Mouse (Mus musculus): ENCODE data around the gene Eme1.
A peak's percentile ranks its signal among the peaks of the same experiment; 100 is the strongest.

The Eme1 gene

DNA sequence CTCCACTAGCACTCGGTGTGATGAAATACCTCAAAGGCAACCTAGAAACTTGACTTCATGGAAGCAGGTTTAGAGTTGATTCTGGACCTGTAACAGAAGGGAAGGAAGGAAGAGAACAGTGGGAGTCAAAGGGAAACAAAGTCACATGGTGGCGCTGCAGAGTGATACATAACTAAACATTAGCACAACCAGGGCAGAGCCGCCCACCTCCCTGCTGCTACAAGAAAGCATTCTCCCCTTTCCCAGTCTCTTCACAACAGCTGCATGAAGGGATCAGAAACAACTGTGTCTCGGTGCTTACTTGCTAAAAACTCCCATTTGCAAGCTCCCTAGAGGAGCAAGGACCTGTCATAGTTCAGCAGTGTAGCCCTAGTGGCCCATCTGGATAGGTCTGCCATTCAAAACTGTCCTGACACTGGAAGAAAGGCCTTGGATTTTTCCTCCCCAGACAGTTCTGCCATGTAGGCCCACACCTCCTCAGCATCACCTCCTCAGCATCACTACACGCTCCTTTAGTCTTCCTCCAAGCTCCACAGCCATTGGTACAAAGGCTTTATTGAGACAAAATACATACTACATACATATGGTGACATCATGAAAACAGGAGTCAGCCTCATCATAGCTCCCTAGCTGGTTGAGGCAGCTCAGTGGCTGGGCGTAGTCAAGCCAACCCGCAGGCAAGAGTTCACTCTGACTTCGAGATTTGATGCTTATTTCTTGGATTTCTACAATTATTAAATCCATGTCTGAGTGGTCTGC lies 9.1 kb downstream of the Eme1 start:
- DNase-seq = no peak

DNA sequence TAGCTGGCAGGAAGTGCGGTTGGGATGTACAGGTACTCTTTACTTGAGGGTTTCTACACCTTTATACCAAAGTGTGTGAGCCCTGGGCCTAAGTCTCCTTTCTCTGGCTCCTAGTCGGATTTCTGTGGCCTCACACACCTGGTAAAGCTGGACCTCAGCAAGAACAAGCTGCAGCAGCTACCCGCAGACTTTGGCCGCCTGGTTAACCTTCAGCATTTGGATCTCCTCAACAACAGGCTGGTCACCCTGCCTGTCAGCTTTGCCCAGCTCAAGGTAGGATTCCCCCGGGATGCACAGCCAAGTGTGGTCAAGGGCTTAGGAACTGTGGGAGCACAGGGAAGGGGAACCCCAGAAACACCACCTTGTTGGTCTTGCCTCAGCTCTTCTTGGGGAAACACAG lies 19.3 kb downstream of the Eme1 start:
- DNase-seq = no peak

DNA sequence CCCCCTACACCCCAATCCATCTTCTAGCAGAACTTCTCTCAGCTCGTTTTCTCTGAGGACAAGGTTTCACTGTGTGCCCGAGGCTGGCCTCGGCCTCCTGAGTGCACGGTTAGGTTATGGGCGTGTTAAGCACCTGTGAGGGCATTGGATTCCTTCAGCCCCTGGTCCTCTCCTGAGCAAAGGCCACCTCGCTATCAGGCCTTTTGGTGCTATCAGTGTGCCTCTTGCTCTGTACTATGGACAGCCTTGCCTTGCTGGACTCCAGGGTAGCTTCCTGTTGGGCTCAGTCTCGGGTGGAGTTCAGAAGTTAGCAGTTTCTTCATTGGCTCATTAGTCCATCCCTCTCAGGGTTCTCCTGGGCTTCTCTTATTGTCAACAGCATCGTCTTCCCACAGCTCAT lies 20.8 kb downstream of the Eme1 start:
- no peak for DNase-seq

DNA sequence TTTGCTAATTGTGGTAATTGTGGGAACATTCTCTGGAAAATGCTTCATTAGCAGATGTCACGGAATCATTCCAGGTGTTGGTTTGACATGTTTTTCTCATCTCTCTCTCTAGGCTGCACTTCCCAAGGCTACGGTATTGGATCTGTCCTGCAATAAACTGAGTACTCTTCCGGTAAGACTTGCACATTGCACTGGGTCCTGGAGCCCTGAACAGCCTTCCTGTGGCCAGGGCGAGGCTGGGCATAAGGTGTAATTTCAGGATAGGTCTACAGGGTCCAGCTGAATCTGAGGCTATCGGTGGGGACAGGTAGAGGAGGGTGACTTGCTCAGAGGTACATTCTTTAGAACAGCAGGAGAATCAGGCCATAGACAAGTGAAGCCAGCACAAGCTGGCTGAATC lies 21.8 kb downstream of the Eme1 start:
- no peak for DNase-seq

DNA sequence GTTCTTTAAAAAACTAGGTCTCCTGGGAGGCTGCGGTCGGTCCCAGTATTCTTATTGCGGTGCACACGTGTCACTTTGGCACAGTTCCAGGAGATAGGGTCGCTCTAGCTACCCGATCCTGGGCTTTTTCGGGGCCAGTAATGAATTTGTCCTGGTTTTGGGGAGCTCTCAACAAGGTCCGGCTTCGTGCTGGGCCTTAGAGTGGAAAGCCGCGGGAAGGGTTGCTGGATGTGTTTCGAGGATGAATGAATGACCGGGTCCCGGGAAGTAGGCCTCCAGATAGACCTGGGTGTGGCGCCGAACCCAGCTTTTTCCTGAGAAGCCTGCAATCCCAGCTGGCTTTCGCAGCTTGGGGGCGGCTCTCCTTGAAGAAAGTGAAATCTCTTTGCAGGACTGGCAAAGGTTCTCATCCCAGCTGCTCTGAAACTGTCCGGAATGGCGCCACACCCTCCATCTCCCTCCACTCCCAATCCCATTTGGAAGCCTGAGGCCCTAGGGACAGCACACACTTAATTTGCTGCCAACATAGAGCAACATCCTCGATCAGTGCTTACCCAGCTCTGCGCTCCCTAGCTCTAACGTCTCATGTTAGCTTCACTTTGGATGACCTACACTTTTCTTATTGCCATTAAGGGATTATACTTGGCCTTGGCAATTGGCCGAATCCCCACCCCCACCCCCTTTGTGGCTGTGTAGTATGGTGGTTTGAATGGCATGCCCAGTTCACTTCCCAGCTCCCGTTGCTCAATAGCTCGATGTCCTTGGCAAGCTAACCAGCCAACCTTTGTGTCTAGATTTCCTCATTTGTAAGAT lies 23.4 kb downstream of the Eme1 start:
- peak; percentile 8 to 23 for DNase-seq

DNA sequence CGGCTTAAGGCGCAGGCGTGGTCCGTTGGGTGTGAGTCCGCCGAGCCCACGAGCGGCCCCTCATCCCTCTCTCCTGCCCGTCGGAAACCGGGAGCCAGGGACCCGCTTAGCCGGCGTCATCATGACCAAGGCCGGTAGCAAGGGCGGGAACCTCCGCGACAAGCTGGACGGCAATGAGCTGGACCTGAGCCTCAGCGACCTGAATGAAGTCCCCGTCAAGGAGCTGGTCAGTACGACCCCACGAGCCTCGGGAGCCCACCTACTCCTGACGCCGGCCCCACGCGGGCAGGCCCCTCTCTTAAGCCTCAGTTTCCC lies 23.9 kb downstream of the Eme1 start:
- DNase-seq = no peak

DNA sequence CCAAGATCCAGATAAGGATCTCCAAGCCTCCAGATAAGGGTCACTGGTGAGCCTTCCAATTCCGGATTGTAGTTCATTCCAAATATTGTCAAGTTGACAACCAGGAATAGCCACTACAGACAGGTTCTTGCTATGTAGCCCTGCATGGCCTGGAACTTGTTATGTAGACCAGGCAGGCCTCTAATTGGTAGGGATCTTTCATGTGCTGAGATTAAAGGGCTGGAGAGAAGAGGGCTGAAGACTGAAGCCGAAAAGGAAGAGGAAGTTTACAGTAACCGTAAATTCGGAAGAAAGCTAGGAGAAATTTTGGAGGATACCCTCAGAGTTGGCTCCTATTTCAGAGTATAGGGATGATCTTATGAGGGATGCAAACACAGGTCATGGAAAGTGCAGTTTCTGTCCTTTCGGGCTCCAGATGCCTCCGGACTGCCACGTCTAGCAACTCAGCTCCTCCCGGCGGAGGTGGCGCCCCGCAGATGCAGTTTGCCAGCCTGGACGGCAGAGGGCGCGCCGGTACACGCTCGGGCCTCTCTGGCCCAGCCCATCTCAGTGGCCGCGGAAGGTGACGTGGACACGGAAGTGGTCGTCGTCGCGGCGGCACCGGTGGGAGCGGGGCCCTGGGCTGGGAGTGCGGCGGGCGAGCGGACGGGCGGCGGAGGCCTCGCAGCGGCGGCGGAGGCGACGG lies 24.4 kb downstream of the Eme1 start, which contains the start of gene Lrrc59:
TSS of gene Lrrc59 (plus strand) at position 569 of the 685 bp plus-strand sequence.
- peak; percentile 95 to 96 for DNase-seq

DNA sequence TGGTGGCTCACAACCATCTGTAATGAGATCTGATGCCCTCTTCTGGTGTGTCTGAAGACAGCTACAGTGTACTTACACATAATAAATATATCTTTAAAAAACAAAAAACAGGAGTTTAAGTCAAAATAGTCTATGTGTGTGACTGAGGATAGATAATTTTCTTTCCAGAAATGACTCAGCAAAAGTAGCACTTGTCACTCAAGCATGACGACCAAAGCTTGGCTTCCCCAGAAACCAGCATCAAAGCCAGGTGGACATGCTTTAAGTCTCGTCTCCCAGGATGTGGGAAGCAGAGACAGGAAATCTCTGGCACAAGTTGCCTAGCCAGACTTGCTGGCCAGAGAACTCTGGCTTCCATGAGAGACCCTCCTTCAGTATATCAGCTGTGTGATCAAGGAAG lies 31.6 kb downstream of the Eme1 start:
- DNase-seq = no peak

DNA sequence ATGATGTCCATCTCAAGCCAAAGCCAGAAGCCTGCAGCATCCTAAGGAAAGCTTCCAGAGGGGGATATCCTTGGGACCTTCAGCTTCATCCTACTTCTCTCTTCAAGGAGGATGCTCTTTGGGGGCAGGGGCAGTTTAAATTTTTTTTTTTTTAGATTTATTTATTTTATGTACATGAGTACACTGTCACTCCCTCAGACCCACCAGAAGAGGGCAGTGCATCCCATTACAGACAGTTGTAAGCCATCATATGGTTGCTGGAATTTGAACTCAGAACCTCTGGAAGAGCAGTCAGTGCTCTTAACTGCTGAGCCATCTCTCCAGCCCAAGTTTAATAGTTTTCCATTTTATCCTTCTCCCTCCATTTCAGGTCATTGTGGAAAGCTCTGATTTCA lies 32.3 kb downstream of the Eme1 start:
- no peak for DNase-seq

DNA sequence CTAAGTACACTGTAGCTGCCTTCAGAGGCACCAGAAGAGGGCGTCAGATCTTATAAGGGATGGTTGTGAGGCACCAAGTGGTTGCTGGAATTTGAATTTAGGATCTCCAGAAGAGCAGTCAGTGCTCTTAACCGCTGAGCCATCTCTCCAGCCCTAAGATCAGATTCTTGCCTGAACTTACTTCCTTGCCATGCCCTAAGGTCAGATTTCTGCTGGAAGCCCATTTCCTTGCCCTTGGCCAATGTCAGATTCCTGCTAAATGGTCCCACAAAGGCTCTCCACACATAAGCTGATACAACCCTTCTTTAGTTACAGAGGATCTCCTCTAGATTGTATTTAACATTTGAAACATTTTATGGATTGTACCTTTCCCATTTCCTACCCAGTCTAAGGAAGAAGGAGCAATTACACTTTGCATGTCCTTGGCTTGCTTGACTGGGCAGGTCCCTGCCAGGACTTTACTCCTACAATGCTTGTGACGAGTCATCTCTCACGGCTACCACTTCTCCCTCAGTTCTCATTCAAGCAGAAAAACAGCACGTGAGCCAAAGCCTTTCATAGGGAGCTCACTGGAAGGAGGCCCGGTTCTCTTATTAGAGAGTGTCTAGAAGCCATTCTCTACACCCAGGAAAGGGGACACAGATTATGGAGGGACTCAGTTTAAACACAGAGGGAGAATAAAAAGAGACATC lies 32.9 kb downstream of the Eme1 start:
- DNase-seq = no peak

DNA sequence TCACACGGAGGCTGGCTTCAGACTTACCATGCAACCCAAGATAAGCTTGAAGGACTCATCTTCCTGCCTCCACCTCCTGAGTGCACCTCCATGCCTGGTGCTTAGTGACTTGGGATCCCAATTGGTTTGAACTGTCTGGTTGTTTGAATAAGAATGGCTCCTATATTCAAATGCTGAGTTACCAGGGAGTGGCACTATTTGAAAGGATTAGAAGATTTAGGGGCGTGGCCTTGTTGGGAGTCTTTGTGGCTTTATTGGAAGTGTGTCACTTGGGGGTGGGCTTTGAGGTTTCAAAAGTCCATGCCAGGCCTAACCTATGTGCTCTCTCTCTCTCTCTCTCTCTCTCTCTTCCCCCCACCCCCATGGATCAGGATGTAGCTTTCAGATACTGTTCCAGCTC lies 36.1 kb downstream of the Eme1 start:
- DNase-seq = no peak

DNA sequence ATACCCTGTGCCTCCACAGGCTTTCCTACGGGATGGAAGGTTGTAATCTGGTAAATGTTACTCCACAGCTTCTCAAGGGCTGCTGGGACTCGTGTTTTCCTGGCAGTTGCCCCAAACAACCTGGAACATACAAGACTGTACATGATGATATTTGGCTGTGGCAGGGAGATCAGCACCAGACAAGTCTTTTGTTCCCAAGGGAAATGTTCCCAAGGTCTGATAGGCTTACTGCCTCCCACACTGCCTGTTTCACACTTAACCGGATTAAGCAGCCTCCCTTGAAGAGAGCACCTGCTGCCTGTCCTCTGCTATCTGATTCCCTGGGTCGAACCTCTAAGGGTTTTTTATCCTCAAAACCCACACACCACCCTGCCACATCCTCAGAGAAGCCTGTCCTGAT lies 38.3 kb downstream of the Eme1 start:
- DNase-seq = no peak

DNA sequence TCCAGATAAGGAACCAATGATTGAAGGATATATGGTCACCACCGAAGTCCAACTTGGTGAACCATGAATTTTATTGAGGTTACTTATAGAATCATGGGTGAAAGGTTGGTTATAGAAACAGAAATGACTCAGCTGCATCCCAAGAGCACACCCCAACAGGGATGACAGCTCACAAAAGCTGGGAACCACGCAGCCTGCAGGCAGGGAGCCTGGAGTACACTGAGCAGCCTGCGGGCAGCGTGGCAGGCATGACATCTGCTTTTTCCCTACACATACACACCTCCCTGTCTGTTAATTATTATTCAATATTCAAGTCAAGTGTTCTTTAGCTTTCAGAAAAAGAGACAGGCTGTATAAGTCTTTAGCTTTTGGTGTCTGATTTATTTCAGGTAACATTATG lies 39.2 kb downstream of the Eme1 start:
- no peak for DNase-seq

DNA sequence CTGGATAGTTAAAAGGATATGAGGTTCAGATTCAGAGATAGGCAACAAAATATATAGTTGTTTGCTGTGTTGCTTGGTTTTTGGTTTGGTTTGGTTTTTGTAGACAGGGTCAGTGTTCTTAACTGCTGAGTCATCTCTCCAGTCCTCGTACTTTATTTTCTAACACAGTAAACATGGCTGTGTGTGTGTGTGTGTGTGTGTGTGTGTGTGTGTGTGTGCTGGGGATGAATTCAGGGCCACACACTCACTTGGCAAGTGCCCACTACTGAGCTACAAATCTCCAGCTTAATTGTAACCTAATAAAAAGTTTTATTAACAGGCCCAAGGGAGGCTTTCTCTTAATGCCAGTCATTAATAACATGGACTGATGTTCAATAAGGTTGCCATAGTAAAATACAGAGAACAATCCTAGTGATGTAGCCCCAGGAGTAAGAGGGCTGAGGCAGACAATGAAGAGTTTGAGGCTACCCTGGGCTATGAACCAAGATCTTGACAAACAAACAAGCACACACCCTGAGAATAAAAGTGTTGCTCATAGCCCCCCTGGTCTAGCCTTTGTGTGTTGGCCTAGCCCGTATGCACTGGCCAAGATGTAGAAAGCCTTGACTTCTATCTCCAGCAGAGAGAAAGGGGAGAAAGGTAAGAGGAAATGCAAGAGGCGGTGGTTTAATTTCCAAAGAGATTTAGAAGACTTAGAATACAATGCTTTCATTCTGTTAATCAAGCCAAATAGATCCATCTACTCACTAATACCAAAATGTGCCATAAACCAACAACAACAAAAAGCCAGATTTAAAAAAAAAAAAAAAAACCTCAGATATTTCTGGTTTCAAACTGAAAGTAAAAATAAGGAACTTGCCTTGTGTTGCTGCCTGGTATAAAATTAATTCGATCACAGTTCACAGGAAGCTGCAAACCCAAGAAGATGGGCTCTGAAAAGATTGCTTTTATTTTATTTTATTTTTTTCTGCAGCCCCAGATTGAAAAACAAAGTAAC lies 42.7 kb downstream of the Eme1 start:
- no peak for DNase-seq

DNA sequence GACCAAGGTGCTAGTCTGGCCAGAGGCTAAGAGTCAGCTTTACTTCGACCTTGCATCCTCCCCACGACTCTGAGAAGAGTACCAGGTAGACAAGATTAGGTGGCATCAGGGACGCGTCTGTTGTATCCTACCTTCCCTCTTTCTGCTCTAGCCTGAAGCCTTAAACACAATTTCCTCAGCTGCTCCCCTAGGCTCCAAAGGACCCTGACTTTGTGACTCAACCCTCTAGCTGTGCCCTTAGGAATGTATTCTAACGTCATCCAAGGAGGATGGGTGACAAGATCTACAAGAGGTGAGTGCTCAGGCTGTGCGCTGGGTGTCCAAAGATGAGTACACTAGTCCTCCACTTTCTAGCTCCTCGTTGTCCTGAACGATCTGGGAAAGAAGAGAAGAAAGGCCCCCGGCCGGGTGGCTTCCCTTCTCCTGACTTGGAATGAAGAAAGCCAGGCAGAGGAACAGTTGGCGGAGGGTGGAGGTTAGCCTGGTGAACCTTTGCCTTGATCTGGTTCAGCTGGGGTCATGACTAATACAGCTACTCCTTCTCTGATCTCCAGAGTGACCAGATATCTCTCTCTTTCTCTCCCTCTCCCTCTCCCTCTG lies 51.3 kb downstream of the Eme1 start:
- DNase-seq = no peak

DNA sequence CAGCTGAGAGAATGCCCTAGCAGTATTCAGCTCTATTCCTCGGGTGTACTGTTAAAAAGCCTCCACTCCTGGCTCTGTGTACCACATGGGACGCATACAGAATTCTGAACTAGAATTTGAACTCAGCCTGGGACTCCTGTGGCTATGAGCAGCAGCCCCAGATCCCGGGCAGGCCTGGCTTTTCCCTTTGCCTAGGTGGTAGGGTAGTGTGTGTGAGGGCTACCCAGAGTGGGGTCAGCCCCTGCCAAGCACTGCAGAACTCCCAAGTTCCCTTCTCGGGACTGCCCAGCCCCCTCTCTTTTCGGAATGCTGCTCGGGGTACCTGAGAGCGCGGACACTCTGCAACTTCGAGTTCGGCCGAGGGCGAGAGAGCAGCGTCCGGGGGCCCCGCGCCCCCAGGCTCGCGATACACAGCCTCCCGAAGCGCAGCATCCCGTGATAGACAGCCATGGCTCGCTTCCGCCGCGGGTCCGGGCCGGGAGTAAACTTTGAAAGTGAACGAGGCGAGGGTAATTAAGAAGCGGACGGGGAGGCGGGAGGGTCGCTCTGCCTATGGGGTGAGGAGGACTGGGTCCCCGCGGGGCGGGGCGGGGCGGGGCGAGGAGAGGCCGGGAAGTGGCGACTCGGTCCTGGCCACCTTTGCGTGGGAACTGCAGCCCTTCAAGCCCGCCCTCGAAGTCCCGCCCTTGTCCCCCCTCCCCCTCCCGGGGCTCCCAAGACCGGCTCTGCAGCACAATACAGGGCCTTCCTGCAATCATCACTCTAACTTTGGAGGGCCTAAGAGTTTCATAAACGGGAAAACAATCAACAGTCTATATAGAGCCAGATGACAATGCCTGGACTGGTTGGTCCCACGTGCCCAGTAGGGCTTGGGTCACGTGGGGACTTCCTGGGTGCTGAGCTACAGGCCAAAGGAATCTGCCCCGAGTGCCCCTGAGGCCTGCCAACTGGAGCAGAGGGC lies 52.2 kb downstream of the Eme1 start, which contains the start of gene Acsf2:
TSS of gene Acsf2 (minus strand) at position 551 of the 961 bp plus-strand sequence.
- DNase-seq = peak; percentile 70 to 78

DNA sequence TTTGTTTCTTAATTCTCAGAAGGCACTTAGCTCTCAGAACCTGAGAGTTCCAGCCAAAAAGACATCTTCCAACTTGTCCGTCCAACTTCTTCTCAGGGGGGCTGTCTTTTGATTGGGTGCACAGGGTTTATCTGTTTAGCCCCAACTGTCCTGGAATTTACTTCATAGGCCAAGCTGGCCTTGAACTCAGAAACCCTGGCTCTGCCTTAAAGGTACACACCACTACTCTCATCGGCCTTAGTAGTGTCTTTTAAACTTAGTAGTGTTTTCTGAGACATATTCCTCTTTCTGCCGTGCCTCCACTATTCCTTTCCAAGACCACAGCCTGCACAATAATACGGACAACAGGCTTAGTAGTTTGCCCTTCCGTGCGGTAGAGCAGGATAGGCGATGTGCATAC lies 53.3 kb downstream of the Eme1 start:
- no peak for DNase-seq

DNA sequence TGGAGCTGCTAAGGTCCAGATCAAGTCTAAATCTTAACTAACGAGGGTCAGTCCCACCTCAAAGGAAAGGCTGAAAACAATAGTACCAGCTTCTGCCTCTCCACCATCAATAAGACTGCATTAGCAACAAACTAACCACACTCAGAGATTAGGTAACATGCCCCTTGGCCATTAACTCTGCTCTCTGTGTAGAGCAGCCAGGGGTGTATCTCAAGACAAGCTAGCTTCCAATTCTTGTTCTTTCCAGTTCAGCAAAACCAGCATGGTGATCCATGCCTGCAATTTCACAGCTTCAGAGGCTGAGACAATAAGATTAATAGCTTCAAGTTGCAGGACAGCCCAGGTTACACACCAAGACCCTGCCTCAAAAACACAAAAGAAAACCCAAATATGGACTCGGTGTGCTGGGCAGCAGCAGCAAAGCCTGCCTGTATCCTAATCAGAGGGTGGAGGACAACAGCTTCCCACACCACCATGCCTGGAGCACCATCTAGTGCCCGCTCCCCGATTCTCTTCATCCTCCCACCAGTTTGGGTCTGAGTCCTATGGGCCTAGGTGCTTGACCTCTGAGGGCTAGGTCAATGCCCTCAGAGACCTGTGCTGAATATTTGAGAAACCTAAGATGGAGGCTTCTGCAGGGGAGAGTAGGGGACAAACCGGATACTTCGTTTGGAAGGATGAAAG lies 55.2 kb downstream of the Eme1 start:
- DNase-seq = no peak

DNA sequence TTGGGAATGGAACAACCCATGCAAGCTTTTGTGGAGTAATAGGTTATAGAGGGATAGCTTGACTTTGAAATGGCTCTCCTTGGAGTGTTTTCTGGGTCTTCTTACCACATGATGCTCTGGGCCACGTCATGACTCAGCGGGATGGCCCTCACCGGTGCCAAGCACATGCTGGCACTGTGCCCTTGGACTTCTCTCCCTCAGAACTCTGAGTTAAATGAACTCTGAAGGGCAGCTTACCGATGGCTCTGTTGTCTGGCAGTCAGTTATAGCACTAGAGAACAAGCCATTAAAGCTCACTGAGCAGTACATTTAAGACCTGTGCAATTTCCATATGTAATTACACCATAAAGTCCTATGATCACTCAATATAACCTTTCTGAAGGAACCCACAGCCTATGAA lies 56.4 kb downstream of the Eme1 start:
- DNase-seq = no peak
